Comparison of ENCODE assay signal across 7 mouse cellular contexts in the genomic region with DNA sequence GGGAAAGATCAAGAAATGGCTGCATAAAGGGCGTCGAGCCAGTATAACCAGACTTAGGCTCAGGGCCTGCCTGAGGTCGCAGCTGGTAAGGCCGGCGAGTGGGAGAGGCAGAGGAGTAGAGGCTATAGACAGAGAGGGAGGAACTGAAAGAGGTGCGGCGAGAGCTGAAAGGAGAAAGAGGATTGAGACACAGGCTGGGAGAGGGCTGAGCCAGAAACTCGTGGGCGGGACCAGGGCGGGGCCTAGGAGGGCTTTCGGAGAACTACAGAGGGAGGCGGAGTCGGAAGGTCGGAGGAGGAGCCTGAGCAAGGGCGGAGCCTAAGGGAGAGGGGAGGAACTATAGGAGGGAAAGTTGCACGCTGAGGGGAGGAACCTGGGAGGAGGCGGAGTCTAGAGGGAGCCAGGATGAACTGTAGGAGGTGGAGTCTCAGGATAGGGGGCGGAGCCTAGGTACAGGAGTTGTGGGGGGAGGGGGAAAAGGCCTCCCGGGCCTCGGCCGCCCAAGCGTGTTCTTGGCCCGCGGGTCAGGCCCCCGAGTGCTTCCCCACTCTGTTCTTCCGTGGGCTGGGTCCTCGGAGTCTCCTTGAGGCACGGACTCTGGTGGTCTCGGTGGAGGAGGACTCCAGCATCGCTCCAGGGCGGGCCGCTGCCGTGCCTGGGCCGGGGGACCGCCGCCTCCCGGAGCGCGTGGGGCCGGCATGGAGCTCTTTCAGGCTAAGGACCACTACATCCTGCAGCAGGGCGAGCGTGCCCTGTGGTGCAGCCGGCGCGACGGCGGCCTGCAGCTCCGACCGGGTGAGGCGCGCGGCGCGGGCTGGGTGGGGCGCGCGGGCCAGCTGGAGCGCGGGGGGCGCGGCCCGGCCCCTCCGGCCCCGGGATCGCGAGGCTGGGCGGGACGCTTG. TPM values are rescaled to one million over a fixed set of nuclear protein-coding genes. Genes with fewer than 3 reads are reported as not detected.
DNase-seq lines count a peak whose midpoint lies in the region; ATAC-seq lines count a peak whose summit lies in the region.

TSS of gene Inpp5f (plus strand) at position 432 of the 902 bp plus-strand sequence.

- WGBS in embryonic facial prominence, embryonic 11.5 days, result 3% methylated on average over 55 of the region's 68 CpGs
- WGBS in limb, embryonic 10.5 days, result 2% methylated on average over 66 of the region's 68 CpGs
- 1% methylated on average over 67 of the region's 68 CpGs for WGBS in midbrain, embryonic 13.5 days

- DNase-seq in adrenal gland, postnatal 14 days, result peak; percentile 100
- DNase-seq in embryonic facial prominence, embryonic 11.5 days (ENCODE audit: low spot score), result peak; percentile 98
- peak; percentile 99 for DNase-seq in kidney, adult 11 months
- peak; percentile 96 for DNase-seq in limb, embryonic 10.5 days (ENCODE audit: low spot score)
- DNase-seq in spleen, adult 12 weeks (ENCODE audit: low spot score), result peak; percentile 100

- H3K4me3 ChIP-seq in embryonic facial prominence, embryonic 11.5 days (ENCODE audit: low read depth, low read length), result peak within 1 kb of the TSS; percentile 69
- peak within 1 kb of the TSS; percentile 92 for H3K4me3 ChIP-seq in limb, embryonic 10.5 days
- peak within 1 kb of the TSS; percentile 79 for H3K4me3 ChIP-seq in midbrain, embryonic 13.5 days (replicated peaks)

- H3K27ac ChIP-seq in embryonic facial prominence, embryonic 11.5 days (replicated peaks; ENCODE audit: low read depth, low read length), result peak within 1 kb of the TSS; percentile 60
- H3K27ac ChIP-seq in limb, embryonic 10.5 days, result peak within 1 kb of the TSS; percentile 94
- peak within 1 kb of the TSS; percentile 80 for H3K27ac ChIP-seq in midbrain, embryonic 13.5 days

- H3K4me1 ChIP-seq in embryonic facial prominence, embryonic 11.5 days (ENCODE audit: control insufficient read depth, insufficient read depth, low read length), result no peaks in the 10 kb centered on the region
- H3K4me1 ChIP-seq in limb, embryonic 10.5 days, result peaks cover 23% of the 10 kb centered on the region
- H3K4me1 ChIP-seq in midbrain, embryonic 13.5 days (replicated peaks), result peaks cover 12% of the 10 kb centered on the region

- peak within 1 kb of the TSS; percentile 77 for H3K4me2 ChIP-seq in embryonic facial prominence, embryonic 11.5 days (ENCODE audit: low read depth, low read length)
- peak within 1 kb of the TSS; percentile 87 for H3K4me2 ChIP-seq in midbrain, embryonic 13.5 days (replicated peaks)

- H3K9ac ChIP-seq in embryonic facial prominence, embryonic 11.5 days (replicated peaks; ENCODE audit: low read length), result peak within 1 kb of the TSS; percentile 80
- peak within 1 kb of the TSS; percentile 81 for H3K9ac ChIP-seq in midbrain, embryonic 13.5 days (replicated peaks)

- H3K27me3 ChIP-seq in embryonic facial prominence, embryonic 11.5 days (ENCODE audit: control insufficient read depth, insufficient read depth, low read length), result no peaks in the 10 kb centered on the region
- 0 out of 2 replicates have a peak, but pooled peaks cover 4% of the 10 kb centered on the region for H3K27me3 ChIP-seq in limb, embryonic 10.5 days (ENCODE audit: low read depth, poor library complexity, severe bottlenecking)
- H3K27me3 ChIP-seq in midbrain, embryonic 13.5 days, result no peaks in the 10 kb centered on the region

- no peaks in the 10 kb centered on the region for H3K36me3 ChIP-seq in embryonic facial prominence, embryonic 11.5 days (replicated peaks; ENCODE audit: control insufficient read depth, insufficient read depth, low read depth, low read length)
- no peaks in the 10 kb centered on the region for H3K36me3 ChIP-seq in limb, embryonic 10.5 days
- H3K36me3 ChIP-seq in midbrain, embryonic 13.5 days, result no peaks in the 10 kb centered on the region

- no peaks in the 10 kb centered on the region for H3K9me3 ChIP-seq in embryonic facial prominence, embryonic 11.5 days (replicated peaks; ENCODE audit: control insufficient read depth, low read length)
- H3K9me3 ChIP-seq in limb, embryonic 10.5 days (replicated peaks), result no peaks in the 10 kb centered on the region; the same call in 1 of the 2 replicates
- H3K9me3 ChIP-seq in midbrain, embryonic 13.5 days, result no peaks in the 10 kb centered on the region

- ATAC-seq in embryonic facial prominence, embryonic 11.5 days (replicated peaks; ENCODE audit: insufficient number of reproducible peaks, low FRiP score, low TSS enrichment, low read depth), result peak; percentile 97
- peak; percentile 97 for ATAC-seq in granulocyte monocyte progenitor cell, adult 5-6 weeks (replicated peaks; ENCODE audit: poor library complexity, severe bottlenecking)
- peak; percentile 95 for ATAC-seq in midbrain, embryonic 13.5 days

RNA-seq across cellular contexts. Expression of gene Inpp5f, which starts in this region (rescaled TPM):
- total RNA-seq in adrenal gland, postnatal 14 days (2021), result 18.7 and 24.1 TPM in 2 replicates
- 49.7 and 51.1 TPM in 2 replicates for polyA plus RNA-seq in embryonic facial prominence, embryonic 11.5 days (2014; fragmentation: Nextera tagmentation; extraction: Ambion mirVana)
- total RNA-seq in granulocyte monocyte progenitor cell, adult 5-6 weeks (2014; fragmentation: Nextera tagmentation), result 9.5 and 11.4 TPM in 2 replicates
- total RNA-seq in granulocyte monocyte progenitor cell, adult 5-6 weeks (2017), result 8.7 and 17.9 TPM in 2 replicates
- 19.8 and 22.2 TPM in 2 replicates for polyA plus RNA-seq in limb, embryonic 10.5 days (2016; fragmentation: Nextera tagmentation; extraction: Ambion mirVana)
- 306 and 336 TPM in 2 replicates for polyA plus RNA-seq in midbrain, embryonic 13.5 days (2015; fragmentation: Nextera tagmentation; extraction: Ambion mirVana)

Comparison
In these comparisons a context has a peak if more than half of its experiments do, and no peak if none do; other contexts are left out.
1. Peak in every context shown above with its lines: DNase-seq, ATAC-seq, H3K4me3 ChIP-seq and H3K27ac ChIP-seq.